Mouse (Mus musculus) heart, adult 11 months (tissue): ENCODE results near the gene Olfr1411.

Experiments
- DNase-seq: peaks from one replicate; pipeline ENCODE4 v3.0.0; 2022

The Olfr1411 gene

GRCm38 (mm10) chr1:92640393-92640792, 46.2 kb downstream of the Olfr1411 start:
- peak; percentile 83 for DNase-seq

GRCm38 (mm10) chr1:92641514-92642272, 47.5 kb downstream of the Olfr1411 start, which contains the start of gene Cops9:
Gene Cops9 (minus strand): TSS chr1:92641985.
- DNase-seq = peak; percentile 99

DNA sequence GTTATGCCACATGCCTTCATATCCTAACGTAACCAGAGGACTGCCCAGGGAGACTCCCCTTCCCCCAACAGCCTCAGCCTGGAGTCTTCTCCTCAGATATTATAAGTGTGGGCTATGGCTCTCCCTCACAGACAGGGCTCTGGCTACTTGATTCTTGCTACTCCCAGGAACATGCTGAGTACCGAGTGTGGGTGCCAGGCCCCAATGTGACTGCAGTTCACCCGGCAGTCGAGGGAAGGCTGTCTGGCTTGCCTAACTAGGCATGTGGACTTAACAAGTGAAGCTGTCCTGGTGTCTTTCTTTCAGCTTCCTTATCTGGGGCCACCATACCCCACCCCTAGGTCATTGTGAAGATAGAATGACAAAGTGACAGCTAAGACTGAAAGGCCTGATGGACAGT, 49.5 kb downstream of the Olfr1411 start:
- DNase-seq = peak; percentile 80

DNA sequence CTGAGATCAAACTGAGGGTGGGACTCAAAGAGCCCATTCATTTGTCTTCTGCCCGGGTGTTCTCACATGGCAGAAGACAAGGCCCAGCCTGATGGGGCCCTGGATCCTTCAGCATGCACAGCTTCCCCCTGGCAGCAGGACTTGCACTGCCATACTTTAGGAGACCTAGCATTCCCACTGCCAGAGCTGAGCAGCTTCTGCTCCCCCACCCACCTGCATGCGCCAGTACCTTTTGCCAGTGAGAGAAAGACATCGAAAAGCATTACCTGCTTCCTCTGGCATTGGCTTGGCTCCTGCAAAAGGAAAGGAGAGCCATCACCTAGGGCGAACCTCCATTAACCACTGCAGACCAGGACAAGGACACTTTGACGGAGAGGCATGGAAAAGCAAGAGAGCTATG, 50.7 kb downstream of the Olfr1411 start:
- DNase-seq = peak; percentile 75

DNA sequence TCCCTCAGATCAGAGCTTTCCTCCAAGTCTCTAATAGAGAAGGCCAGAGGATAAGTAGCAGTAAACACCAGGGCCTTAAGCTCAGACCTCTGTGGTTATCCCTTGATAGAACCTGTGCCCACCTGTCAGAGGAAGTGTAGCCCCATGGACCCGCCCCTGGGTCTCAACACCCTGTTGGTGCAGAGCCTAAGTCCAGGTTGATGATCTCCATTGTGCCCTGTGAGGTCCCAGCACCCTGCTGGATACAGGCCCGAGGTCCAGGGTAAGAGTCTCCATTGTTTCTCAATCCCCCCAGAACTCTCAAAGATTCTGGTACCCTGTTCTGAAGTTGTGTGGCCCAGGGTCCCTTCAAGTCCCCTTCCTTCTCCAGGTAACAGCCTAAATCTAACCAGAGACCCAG, 51.9 kb downstream of the Olfr1411 start:
- DNase-seq = peak; percentile 53

GRCm38 (mm10) chr1:92646601-92647000, 52.4 kb downstream of the Olfr1411 start:
- peak; percentile 79 for DNase-seq

DNA sequence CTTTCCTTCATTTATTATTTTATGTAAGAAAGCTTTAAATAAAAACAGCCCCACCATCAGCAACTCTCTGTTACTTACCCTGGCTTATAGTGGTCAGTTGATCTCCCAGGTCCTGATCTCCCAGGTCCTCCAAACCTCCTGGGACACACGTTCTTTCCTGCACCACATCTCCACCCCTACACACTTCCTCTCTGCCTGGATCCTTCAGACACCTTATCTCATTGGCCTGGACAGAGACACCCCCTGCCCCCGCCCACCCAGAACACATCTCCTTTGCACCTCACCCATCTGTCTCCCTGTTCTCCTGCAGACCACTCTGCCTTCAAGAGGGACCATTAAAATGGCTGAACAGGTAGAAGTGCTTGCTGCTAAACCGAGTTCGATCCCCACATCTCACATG, 52.8 kb downstream of the Olfr1411 start:
- peak; percentile 86 for DNase-seq
